Mouse (Mus musculus): Measurements from ENCODE around the gene Nat8f1.
"Not testable (repeated sequence)": the region's sequence is repeated elsewhere in the genome, so short reads cannot be mapped to it uniquely, and the experiment has no call there.

GRCm38 (mm10) chr6:85904642-85905061 is 10.8 kb downstream of the Nat8f1 start, which contains the start of gene Nat8f4:
- TF ChIP-seq MAX (IDR thresholded peaks at IDR 0.05; ENCODE audit: low read depth); POLR2A (IDR thresholded peaks at IDR 0.05; ENCODE audit: insufficient read length, low read depth); E2F4 (IDR thresholded peaks at IDR 0.05; ENCODE audit: insufficient read depth); TCF12 (IDR thresholded peaks at IDR 0.05; ENCODE audit: insufficient read depth, poor library complexity, severe bottlenecking): not testable (repeated sequence)
